Mouse (Mus musculus) inflammation-experienced regulatory T-cells, adult 6 months (primary cell): ENCODE data around the gene Syn3. TPM values are rescaled to one million over a fixed set of nuclear protein-coding genes. Genes with fewer than 3 reads are reported as not detected.

Experiments used
- ATAC-seq: one replicate; pipeline ENCODE4 v1.8.0; 2017
- polyA plus RNA-seq, 3 experiments: library from polyadenylated mRNA; unstranded; fragments of 100-300 nt; shearing (Covaris generic); gene quantifications; one replicate each; pipeline ENCODE4 v1.2.1; 2017

Gene Syn3
- polyA plus RNA-seq, 3 experiments from 2014 or later, result not detected

DNA sequence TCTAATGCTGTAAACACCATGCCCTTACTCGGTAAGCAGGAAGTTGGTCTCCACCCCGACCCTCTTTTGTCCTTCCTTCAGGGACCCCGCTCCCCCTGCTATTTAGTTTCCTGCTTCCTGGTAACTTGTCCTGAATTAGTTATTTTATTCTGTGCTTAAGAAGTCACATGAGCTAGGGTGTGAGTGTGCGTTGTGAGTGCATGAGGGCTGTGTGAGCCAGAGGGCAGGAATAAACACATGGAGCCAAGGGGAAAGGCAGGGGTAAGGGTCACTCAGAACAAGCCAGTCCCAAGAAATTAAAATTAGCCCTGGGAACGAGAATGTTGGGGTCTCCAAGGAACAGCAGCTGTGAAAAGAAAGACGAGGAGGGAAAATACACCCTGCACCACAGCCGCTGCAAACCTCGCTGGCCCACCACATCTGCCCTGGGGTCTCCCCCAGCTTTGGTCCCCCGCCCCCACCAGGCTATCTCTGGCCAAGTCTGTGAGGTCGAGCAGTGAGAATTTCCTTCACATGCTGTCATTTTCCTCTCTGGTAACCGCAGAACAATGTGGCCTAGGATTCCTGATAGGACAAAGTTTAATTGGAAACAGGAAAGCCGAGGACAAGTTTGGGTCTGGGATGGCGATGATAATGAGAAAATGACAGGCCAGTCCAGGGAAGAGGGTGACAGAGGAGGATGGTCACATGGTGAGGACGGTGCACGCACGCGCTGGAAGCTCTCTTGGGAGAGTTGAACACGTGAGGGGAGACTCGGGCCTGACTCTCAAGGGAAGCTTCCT is 225.1 kb downstream of the Syn3 start:
- no peak for ATAC-seq

DNA sequence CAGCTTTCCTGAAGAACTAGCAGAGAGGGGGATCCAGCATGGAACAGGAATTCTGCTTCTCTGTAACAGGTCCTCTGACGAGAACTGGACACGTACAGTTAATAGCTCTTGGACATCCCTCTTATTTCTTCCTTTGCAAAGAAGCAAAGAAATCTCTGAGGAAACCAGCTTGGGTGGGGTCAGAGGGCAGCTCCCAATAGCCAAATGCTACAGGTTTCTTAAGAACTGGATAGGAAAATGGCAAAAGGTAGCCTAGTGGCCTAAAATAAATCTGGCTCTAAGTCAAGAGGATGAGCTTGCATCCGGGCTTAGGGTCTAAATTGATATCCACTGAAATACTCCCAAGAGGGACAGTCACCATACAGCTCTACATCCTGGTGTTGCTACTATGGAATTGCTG is 225.9 kb downstream of the Syn3 start:
- no peak for ATAC-seq

DNA sequence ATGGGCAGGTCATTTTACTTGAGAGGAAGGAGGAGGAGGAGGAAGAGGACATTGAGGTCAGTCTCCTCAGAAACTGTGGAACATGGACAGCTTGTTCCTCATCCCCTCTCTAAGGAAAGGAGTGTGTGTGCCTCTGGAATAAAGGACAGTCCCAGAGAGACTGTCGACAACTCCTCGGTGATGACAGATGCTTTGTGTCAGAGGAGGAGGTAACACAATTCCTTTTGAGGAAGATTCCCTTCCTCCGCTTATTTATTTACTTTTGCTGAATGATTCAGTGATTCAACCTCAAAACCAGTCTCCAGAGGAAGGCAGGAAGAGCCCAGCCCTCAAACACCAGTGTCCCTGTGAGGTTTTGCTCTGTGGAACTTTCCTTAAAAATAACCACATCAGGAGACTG is 228.4 kb downstream of the Syn3 start:
- no peak for ATAC-seq

DNA sequence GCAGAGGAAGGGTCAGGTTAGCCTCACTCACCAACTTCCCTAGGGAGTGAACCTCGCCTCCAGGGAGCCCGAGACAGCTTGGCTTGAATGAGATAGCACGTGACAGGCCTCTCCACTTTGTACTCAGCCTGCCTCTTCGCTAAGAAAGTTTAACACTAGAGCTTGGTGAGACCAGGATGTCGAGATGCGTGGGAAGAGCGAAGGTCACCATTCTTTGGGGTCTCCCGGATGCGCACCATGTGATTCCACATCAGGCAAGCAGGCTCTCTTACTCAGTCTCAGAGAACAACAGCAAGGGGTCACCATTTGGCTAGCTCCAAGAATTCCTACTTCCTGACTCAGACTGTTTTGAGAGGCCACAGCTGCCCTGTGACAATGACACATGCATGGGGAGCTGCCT is 234.1 kb downstream of the Syn3 start:
- ATAC-seq, result no peak

DNA sequence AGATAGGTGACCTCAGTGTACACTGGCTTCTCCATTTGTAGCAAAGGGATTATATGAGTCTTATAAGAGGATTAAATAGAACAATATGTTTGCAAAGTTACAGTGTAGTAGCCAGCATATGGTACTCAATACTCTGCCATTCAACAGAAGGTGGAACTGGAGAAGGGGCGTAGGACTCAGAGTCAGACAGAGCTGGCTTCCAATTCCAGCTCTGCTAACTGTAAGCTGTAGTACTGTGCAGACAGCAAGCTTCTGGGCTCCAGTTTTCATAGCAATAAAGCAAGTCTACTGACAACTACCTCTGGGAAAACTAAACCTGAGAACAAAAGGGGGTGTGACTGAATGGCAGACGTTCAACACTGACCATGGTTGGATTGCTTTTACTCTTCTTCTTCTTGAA is 237.0 kb downstream of the Syn3 start:
- no peak for ATAC-seq

DNA sequence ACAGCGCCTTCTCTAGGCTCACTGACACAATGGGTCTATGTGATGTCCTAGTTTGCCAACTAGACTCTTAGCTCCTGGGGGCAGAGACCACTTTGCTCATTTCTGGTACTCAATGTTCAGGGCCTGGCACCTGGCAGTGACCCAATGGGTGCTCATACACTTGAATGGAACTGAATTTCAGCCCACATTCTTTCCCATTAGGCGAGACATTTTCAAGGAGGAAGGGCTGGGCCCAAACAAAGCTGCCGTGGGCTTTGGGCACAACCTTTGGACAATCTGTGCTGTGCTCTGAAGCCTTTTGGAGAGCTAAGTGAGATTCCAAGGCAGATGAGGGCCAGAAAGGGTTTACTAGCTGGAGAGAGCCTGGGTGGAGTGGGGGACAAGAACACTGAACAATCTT is 239.7 kb downstream of the Syn3 start:
- ATAC-seq, result no peak

DNA sequence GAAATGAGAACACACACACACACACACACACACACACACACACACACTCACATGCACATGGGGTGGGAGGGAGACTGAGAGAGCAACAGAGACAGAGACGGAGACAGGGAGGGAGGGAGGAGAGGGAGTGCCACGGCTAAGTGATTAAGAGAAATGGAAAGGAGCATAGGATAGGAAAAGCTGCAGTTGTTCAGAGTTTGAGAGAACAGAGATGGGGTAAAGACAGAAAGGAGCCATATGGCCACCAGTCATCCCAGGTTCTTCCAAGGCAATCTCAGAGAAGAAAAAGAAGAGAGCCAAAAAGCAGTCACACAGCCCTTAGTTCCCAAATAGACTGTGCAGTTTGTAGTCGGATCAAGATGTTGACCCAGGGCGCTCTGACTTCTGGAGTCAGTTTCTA is 240.7 kb downstream of the Syn3 start:
- ATAC-seq, result no peak

DNA sequence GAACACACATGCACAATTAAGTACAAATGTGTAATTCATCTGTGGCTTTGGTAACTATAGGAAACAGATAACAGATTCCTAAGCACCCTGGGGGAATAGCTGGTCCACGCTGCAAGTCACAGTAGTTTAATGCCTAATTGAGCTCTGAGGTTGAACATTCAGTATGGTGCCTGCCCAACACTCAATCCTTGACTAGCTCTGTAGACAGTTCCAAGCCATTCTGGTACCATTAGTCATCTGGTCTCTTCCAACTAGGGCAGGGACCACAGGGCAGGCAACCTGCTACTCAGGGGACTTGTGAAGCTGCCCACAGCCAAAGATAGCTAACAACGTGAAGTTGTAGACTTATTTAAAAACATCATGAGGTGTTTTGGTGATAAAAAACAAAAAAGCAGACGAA is 241.7 kb downstream of the Syn3 start:
- ATAC-seq, result no peak

DNA sequence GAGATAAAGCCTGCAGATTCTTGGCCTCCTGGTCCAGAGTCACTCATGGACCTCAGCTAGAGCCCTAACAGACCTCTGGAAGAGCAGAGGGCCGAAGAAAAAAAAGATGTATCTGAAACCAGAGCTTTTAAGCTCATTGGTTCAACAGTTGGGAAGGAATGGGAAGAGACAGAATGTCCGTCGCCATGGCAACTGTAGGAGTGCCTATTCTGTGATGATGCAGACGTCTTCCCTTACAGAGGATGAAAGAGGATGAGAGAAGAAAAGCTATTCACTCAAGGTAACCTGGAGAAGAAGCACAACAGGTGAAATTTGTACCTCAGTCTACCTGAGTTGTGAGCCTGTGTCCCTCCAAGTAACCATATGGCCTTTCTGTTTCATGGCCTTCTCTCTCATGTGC is 242.5 kb downstream of the Syn3 start:
- no peak for ATAC-seq

DNA sequence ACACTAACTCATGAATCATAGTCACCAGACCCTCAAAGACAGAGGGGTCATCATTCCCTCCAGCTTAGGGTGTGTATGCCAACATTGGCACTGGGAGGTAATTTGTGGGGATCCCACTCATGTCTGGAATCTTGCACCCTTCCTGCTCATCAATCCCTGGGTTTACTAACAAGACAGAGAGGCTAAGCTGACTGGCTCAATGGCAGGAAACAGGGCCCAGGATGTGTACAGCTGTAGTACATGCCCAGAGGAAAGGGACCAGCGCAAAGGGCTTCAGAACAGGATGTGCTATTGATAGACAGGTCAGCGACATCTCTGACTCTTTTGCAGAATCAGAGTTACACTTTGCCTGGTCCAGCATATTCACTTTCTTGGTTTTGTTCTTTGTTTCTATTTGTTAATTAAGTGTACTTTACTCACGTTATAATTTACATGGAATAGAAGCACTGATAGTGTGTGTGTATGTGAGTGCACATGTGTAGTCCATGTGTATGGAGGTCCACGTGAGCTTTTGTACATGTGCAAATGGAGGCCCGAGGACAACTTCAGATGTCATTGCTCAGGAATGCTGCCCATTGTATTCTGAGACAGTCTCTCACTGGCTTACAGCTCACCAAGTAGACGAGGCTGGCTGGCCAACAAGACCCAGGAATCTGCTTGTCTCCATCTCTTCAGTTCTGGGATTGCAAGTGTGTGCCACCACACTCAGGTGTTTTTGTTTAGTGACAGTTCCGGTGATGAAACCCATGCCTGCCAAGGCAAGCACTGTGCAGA is 248.4 kb downstream of the Syn3 start:
- no peak for ATAC-seq

DNA sequence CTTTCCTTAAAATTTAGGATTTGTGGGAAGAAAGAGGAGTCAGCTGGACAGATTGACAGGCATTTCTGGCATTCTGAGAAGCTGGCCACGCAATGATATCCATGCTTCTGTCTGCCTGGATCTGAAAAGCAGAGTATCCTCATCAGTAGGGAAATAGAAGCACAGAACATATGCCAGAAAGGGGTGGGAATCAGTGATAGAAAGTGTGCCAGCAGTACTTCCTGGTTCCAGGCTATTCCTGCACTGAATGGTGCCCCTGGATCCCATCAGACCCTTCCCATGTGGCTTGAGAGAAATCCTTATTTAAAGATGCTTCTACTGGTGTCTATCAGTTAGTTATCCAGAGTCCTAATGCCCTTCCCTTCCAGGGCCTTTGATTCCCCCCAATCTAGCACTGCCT is 249.4 kb downstream of the Syn3 start:
- ATAC-seq, result no peak

DNA sequence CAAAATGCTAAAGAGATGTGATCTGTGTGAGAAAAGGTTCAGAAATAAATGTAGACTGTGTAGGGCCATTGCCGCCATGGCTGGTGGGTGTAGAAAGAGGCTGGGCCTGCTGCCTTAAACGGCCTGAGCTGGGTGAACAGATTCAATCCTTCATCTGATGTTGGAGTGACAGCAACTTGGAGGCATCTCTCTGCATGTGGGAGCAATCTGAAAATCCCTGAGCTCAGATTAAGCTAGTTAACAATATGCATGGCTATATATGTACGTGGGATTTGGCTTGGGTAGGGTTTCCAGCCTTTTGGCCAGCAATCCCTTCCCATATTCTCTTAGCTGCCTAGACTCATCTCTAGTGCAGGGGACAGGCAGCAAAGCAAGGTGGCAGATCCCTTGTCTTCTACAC is 249.9 kb downstream of the Syn3 start:
- no peak for ATAC-seq

DNA sequence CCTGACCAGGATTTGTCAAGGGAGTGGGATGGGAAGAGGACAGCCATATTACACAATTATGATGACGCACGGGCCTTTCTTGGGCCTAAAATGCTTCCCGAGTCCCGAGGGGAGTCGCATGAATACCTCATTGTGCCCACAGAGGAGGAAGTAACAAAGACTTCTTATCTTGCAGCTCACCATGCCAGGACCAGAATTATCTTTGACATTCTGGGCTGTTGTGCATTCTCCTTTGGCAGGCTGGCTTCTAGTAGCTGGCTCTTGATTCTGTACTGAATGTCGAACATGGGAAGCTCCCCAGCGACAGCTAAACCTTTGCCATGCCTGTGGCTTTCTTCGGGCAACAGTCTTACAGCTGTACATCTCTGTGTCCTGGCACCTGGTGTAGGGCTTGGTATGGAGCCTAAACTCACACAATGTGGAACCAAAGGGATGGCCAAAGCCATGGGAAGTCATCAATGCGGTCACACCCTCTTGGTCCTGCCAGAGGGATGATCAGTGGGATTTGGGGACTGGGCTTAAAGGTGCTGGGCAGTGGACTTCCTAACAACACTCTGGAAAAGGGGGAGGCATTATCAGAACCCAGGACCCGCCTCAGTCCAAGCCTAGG is 250.5 kb downstream of the Syn3 start:
- no peak for ATAC-seq

DNA sequence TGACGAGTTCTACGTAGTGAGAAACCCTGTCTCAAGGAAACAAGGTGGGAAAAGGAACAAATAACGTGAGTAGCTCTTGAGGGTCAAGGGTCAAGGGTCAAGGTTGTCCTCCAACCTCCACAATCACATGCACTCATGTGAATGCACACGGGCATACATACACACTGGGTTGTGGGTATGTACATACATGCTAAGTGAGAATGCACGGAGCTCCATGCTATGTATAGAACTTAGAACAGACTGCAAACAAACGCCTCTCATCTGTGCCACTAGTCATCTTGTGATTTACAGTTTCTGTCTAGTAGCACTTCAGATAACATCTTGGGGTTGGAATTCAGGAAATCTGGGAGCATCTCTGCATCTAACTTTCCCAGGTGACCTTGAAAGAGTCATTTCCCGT is 253.3 kb downstream of the Syn3 start:
- ATAC-seq, result no peak

DNA sequence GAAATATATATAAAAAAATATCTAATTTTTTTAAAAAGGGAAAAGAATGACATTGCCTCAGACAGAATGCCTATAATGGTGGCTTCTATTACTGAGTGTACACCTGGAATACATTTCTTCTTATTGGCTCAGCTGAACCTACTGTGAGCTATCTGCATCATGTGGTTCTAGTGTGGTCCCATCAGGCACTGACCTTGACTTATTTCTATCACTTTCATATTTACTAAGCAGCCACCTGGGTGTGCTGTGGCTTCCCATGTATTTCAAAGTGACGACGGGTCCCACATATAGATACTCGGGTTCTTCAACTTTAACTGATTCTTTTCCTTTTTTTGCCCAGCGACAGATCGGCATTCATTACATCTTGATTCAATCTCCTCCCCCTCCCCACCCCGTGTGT is 255.2 kb downstream of the Syn3 start:
- no peak for ATAC-seq

DNA sequence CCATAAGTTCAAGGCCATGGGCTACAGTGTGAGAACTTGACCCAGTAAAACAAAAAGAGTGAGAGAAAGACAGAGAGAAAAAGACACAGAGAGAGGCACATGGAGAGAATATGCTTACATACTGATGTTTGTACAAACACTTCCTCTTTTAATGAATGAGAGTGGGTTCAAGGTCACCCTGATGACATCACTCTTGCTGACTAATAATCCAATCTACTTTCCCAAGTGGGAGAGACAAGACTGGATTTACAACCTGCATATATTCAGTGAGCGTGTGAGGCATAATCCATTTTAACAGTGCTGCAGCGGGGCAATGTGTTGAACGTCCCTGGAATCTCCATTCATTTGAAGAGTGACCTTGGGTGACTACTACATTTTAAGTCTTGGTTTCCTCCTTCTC is 256.0 kb downstream of the Syn3 start:
- ATAC-seq, result no peak

DNA sequence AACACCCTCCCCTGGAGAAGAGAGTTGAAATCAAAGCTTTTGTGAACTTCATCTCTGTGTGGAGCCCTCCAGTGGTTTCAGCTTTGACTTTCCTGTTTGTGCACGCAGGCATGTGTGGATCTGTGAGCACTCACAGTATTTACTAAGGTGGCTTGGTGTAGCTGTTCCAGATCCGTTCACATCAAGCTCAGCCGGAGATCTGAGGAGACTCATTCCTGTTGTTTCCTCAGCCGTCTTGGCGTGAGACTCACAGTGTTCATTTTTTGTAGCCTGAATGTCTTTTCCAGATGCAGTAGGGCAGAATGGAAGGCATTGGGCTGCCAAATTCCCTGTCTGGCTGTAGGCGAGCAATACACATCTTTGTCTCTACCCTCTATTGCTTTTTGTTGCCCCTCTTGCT is 268.7 kb downstream of the Syn3 start:
- ATAC-seq, result no peak

DNA sequence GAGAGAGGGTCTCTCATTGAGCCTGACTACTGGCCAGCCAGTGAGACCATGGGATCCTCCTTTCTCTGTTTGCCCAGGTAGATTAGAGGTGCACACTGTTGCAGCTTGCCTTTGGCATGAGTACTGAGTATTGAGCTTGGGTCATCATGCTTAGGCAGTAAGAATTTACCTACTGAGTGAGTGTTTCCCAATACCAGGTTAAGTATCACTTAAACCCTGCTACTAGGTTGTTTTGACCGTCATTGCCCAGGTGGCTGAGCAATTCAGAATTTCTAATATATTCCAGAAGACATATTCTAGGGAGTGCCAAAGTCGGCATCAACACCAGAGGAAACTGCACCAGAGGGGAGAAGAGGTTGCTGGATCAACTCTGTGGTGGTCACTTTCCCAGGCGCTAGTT is 273.2 kb downstream of the Syn3 start:
- no peak for ATAC-seq

DNA sequence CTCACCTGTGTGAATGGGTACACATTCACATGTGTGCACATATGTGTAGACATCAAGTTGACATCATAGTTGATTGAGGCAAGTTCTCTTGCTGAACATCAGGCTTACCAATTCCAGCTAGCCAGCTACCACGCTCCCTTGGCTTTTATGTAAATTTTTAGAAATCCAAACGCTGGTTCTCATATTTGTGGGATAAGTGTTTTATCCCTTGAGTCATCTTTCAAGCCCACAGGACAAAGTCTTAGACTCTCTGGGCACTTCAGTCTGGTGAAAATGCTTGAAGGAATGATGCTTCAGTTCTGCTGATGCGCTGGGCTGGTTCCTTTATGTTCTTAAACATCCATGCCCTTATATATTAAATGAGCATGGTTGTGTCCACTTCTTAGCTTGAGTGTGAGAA is 279.7 kb downstream of the Syn3 start:
- no peak for ATAC-seq

DNA sequence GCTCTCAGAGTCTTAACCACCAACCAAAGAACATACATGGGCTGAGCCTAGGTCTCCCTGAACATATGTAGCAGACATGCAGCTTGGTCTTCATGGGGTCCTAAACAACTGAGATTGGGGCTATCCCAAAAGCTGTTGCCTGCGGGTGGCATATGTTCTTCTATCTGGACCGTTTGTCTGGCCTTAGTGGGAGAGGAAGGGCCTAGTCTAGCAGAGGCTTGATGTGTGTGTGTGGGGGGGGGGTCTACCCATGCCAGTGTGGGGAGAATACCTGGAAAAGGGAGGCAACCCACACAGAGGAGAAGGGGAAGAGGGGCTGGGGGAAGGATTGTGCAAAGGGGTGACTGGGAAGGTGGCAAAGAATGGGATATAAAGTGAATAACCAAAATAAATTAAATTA is 281.9 kb downstream of the Syn3 start:
- ATAC-seq, result no peak

DNA sequence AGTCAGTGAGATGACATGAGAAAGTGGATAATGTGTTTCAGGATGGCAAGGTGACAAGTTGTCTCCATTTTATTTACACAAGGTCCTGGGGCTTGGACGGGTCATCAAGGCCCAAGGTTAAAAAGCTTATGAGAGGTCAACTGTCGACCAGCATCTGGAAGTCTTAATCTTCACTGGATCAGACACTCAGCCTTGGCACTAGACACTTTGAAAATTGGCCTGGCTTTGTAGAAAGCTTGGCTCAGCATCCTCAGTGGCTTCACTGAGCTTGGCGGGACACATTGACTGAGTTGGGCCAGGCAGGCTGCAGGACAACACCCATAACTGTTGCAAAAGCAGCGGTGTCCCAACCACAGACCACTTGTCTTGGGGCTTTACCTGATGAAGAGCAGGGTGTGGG is 286.6 kb downstream of the Syn3 start:
- ATAC-seq, result no peak

DNA sequence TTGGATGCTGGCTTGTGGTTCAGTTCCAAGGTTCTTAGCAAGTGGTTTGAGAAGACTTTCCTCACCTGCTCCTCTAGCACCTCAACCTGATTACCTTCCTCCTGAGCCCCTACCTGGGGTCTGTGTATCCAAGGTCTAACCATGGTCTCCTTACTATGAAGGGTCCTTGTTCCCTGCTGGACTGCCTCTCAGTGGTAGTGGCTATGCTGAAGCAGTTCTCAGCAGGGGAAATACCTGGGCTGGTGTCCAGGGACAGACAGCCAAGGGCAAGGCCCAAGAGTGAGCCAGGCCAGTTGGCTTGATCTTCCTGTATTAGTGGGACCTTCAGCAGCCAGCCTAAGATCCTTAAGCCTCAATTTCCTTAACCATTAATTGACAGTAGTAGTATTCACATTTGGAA is 294.8 kb downstream of the Syn3 start:
- ATAC-seq, result no peak

DNA sequence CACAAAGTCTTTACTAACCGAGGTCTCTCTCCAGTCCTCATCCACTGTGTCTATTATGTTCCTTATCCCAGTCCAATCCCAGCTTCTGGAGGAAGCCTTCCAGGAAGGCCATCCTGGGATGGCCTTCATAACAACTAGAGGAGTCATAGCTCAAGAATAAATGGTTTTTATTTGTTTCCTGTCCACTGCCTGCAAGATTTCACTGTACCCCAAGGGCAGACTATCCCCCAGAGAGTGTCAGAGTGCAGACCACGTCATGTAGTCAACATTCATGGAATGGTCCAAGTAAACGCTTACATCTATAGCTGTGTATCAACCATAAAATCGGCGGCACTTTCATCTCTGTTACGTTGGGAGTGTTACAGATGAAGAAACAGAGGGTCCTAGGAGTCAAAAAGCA is 295.5 kb downstream of the Syn3 start:
- ATAC-seq, result no peak

DNA sequence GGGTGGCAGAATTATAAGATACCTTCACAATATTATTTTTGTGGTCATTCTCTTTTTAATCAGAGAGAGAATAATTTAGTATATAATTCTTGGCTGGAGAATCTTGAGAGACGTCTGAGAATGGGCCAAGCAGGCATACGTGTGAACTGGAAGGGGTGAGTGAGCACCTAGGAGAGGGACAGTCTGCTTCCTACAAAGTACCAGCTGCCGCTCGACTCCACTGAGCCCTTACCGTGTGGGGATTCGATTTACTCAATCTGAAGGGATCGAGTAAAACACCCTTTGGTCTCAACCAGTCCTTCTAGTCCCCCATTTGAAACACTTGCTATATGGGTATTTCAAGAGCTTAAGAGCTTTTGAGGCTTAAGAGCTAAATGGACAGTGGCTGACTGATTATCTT is 296.9 kb downstream of the Syn3 start:
- no peak for ATAC-seq
